Mouse (Mus musculus) lung, embryonic 15.5 days (tissue): ENCODE measurements at regions not wholly inside any gene's neighbourhood (a gene's known extent, or its start where the extent isn't known, plus 50 kb on each side); places are given as distances from the start of the nearest gene placed in this dataset.
"Not testable (repeated sequence)": the region's sequence is repeated elsewhere in the genome, so short reads cannot be mapped to it uniquely, and the experiment has no call there.

Experiments used
- ATAC-seq: fragments of 200-750 bp; cut with Nextera tagmentation; 2 replicates; pipeline ENCODE4 v1.8.0; 2017; ENCODE audit warnings: moderate number of reproducible peaks, borderline replicate concordance; ENCODE audit not compliant: low FRiP score, low TSS enrichment; ENCODE audit errors: extremely low read depth
- H3K27ac ChIP-seq: fragments of 300-500 bp; sonication (generic); 2 replicates; pipeline ENCODE4 v1.5.1; 2015; ENCODE audit warnings: moderate library complexity, mild to moderate bottlenecking, inconsistent platforms
- H3K27me3 ChIP-seq: fragments of 300-500 bp; sonication (generic); 2 replicates; pipeline ENCODE4 v1.6.1; 2015; ENCODE audit warnings: inconsistent platforms
- H3K36me3 ChIP-seq: fragments of 300-500 bp; sonication (generic); 2 replicates; pipeline ENCODE4 v1.6.1; 2015; ENCODE audit warnings: inconsistent platforms
- H3K4me1 ChIP-seq: fragments of 300-500 bp; sonication (generic); 2 replicates; pipeline ENCODE4 v1.6.1; 2015; ENCODE audit warnings: inconsistent platforms
- H3K4me2 ChIP-seq: fragments of 300-500 bp; sonication (generic); 2 replicates; pipeline ENCODE4 v1.6.1; 2015; ENCODE audit warnings: inconsistent platforms, mild to moderate bottlenecking, moderate library complexity
- H3K4me3 ChIP-seq: fragments of 300-500 bp; sonication (generic); 2 replicates; pipeline ENCODE4 v1.5.1; 2015; ENCODE audit warnings: mild to moderate bottlenecking, inconsistent platforms
- H3K9ac ChIP-seq: fragments of 300-500 bp; sonication (generic); 2 replicates; pipeline ENCODE4 v1.6.1; 2015; ENCODE audit warnings: inconsistent platforms
- H3K9me3 ChIP-seq: fragments of 300-500 bp; sonication (generic); 2 replicates; pipeline ENCODE4 v1.6.1; 2016; ENCODE audit warnings: inconsistent platforms
- WGBS: fragments of 180-500 bp; shearing (Covaris S2); methylation state at CpG from one replicate; pipeline ENCODE4 v1.1.7; 2015; 5-methylcytosine and 5-hydroxymethylcytosine counted together

GRCm38 (mm10) chr4:153189485-153189884 is 293.1 kb downstream of the Ajap1 start:
- Histone ChIP-seq H3K9me3 (no peaks in the 10 kb centered on the region), H3K4me2 (no peak overlapping the region), H3K4me1 (no peaks in the 10 kb centered on the region), H3K9ac (no peak overlapping the region), H3K36me3 (no peaks in the 10 kb centered on the region), H3K4me3 (no peak overlapping the region), H3K27ac (no peak overlapping the region), H3K27me3 (no peaks in the 10 kb centered on the region)
- 6% methylated on average over 8 of the region's 8 CpGs for WGBS
- ATAC-seq, result peak; percentile 52; the same call in 1 of the 2 replicates

GRCm38 (mm10) chr4:153188504-153189031 is 294.0 kb downstream of the Ajap1 start:
- Histone ChIP-seq H3K9ac (no peak overlapping the region), H3K27me3 (no peaks in the 10 kb centered on the region), H3K36me3 (no peaks in the 10 kb centered on the region), H3K9me3 (no peaks in the 10 kb centered on the region), H3K4me2 (no peak overlapping the region), H3K4me3 (no peak overlapping the region), H3K27ac (no peak overlapping the region), H3K4me1 (no peaks in the 10 kb centered on the region)
- 2% methylated on average over 15 of the region's 17 CpGs for WGBS
- no peak for ATAC-seq

DNA sequence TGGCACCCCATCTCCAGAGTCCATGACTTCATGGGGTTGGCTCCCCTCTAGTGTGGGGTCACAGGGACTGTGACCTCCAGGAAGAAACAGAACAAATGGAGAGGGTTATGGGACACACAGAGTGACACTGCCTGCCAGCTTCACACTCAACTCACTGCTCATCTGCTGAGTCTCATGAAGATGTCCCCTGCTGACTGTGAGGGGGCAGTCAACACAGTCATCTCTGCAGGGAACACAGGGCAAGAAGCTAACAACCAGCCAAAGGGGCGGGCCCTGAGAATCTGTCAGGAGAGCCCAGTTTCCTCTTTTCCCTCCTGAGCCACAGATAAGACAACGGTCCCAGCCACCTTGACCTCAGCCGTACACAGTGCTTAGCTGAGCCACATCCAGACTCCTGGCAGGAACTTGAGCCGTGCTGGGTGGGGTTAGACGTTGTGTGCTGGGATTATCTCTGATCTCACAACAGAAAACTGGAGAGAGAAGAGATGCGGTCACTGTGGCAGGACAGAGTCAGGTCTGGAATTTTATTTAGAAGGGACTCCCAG is 294.6 kb downstream of the Ajap1 start:
- no peaks in the 10 kb centered on the region for H3K4me1 ChIP-seq
- H3K9me3 ChIP-seq, result no peaks in the 10 kb centered on the region
- H3K36me3 ChIP-seq, result no peaks in the 10 kb centered on the region
- ATAC-seq, result no peak; the same call in 1 of the 2 replicates
- H3K4me3 ChIP-seq, result no peak overlapping the region
- no peak overlapping the region for H3K4me2 ChIP-seq
- WGBS, result 0% methylated on average over 6 of the region's 6 CpGs
- no peak overlapping the region for H3K27ac ChIP-seq
- H3K27me3 ChIP-seq, result no peaks in the 10 kb centered on the region
- no peak overlapping the region for H3K9ac ChIP-seq

DNA sequence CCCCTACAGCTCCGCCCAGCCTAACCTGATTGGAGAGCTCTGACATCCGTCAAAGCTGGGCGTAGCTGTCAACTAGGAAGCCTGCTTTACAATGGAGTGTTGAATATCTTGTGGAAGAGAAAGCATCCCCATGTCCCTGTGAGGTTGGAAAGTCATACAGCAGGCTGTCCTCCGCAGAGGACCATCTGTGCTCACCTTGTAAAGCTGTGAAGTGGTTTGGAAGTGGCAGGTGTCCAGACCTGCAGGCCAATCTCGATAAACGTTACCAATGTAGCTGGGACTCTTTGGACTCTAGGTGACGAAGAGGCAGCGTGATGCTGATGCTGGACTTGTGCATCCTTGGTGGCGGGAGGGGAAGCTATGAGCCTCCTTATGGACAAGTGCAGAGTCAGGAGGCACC is 305.1 kb downstream of the Ajap1 start:
- no peaks in the 10 kb centered on the region for H3K4me1 ChIP-seq
- no peak overlapping the region for H3K4me2 ChIP-seq
- H3K9me3 ChIP-seq, result no peaks in the 10 kb centered on the region
- no peak overlapping the region for H3K27ac ChIP-seq
- no peaks in the 10 kb centered on the region for H3K27me3 ChIP-seq
- 78% methylated on average over 9 of the region's 9 CpGs for WGBS
- H3K9ac ChIP-seq, result no peak overlapping the region
- H3K4me3 ChIP-seq, result no peak overlapping the region
- H3K36me3 ChIP-seq, result no peaks in the 10 kb centered on the region
- ATAC-seq, result no peak

DNA sequence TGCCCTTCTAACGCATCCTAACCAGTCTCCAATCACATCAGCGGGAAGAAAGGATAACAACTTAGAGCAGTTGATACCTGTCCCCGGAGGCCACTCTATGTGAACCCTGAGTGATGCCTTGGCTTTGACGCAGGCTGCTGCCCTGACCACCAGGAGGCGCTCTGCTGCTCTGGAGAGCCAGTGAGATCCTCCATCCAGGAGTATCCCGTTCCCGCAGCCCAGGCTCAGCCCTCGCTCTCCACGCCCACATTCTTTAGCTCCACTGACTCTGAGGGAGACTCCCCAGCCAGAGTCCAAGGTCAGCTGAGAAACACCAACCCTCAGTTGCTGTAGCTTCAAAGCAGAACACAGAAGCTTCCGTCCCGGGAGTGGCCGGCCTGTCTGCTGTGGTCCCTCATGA is 307.0 kb downstream of the Ajap1 start:
- H3K36me3 ChIP-seq, result no peaks in the 10 kb centered on the region
- H3K27ac ChIP-seq, result no peak overlapping the region
- no peaks in the 10 kb centered on the region for H3K27me3 ChIP-seq
- ATAC-seq, result no peak
- no peak overlapping the region for H3K9ac ChIP-seq
- no peak overlapping the region for H3K4me3 ChIP-seq
- H3K4me1 ChIP-seq, result no peaks in the 10 kb centered on the region
- WGBS, result 9% methylated on average over 12 of the region's 12 CpGs
- no peak overlapping the region for H3K4me2 ChIP-seq
- no peaks in the 10 kb centered on the region for H3K9me3 ChIP-seq

- no peaks in the 10 kb centered on the region for H3K9me3 ChIP-seq
- H3K27ac ChIP-seq, result no peak overlapping the region
- no peaks in the 10 kb centered on the region for H3K4me1 ChIP-seq
- no peak for ATAC-seq
- H3K36me3 ChIP-seq, result no peaks in the 10 kb centered on the region
- H3K27me3 ChIP-seq, result no peaks in the 10 kb centered on the region
- H3K9ac ChIP-seq, result no peak overlapping the region
- WGBS, result 80% methylated on average over 15 of the region's 15 CpGs
- no peak overlapping the region for H3K4me3 ChIP-seq
- no peak overlapping the region for H3K4me2 ChIP-seq
Measured at GRCm38 (mm10) chr4:153175077-153175476, 307.5 kb downstream of the Ajap1 start.

DNA sequence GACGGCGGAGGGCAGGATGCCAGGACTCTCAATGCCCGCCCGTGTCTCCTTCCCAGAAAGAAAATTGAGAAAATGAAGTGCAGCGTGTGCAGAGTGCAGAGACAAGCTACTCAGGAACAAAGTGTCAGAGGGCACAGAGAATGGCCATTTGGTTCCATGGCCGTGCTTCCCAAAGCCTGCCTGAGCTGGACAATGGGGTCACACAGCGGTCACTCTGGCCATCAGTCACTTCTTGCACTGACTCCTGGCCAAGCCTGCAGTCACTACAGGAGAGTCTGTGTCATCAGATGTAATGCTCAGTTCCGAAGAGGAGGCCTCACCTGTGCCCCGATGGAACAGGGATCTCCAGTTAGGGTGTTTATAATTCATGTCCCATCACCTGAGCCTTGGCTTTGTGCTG is 312.6 kb downstream of the Ajap1 start:
- WGBS, result 50% methylated on average over 9 of the region's 9 CpGs
- Histone ChIP-seq H3K27ac (no peak overlapping the region), H3K9ac (no peak overlapping the region)

GRCm38 (mm10) chr4:153164810-153165209 is 317.8 kb downstream of the Ajap1 start:
- Histone ChIP-seq H3K36me3 (no peaks in the 10 kb centered on the region), H3K27ac (no peak overlapping the region), H3K9ac (no peak overlapping the region), H3K27me3 (no peaks in the 10 kb centered on the region), H3K4me3 (no peak overlapping the region), H3K4me1 (no peaks in the 10 kb centered on the region), H3K9me3 (no peaks in the 10 kb centered on the region), H3K4me2 (no peak overlapping the region)
- WGBS, result 83% methylated on average over 10 of the region's 10 CpGs
- ATAC-seq, result no peak

More for the DNA sequence above, 312.6 kb downstream of the Ajap1 start:
- no peak overlapping the region for H3K4me3 ChIP-seq
- no peak overlapping the region for H3K4me2 ChIP-seq
- H3K4me1 ChIP-seq, result no peaks in the 10 kb centered on the region
- no peaks in the 10 kb centered on the region for H3K36me3 ChIP-seq
- no peaks in the 10 kb centered on the region for H3K9me3 ChIP-seq
- H3K27me3 ChIP-seq, result no peaks in the 10 kb centered on the region
- ATAC-seq, result no peak

DNA sequence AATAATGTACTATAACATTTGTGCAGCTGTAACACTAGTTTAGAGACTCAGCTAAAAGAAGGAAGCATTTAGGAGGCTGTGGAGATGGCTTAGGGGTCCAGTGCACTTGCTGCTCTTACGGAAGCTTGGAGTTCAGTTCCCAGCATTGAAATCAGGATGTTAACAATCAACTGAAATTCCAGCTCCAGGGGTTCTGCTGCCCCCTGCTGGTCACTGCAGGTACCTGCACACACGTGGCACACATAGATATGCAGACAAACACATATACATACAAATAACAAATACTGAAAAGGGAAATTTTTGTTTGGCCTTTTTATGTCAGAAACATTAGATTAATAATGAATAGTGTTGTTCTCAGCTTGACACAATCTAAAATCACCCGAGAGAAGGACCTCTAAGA is 322.5 kb downstream of the Ajap1 start:
- Histone ChIP-seq H3K27me3 (no peaks in the 10 kb centered on the region), H3K4me2 (no peak overlapping the region), H3K9me3 (no peaks in the 10 kb centered on the region; the same call in 1 of the 2 replicates), H3K4me3 (no peak overlapping the region), H3K9ac (no peak overlapping the region), H3K4me1 (no peaks in the 10 kb centered on the region), H3K36me3 (no peaks in the 10 kb centered on the region), H3K27ac (no peak overlapping the region)
- 87% methylated on average over 3 of the region's 3 CpGs for whole genome bisulfite sequencing
- no peak for ATAC-seq

GRCm38 (mm10) chr4:153157572-153157971 is 325.0 kb downstream of the Ajap1 start:
- Histone ChIP-seq H3K27ac (no peak overlapping the region), H3K4me3 (no peak overlapping the region), H3K4me2 (no peak overlapping the region), H3K9ac (no peak overlapping the region), H3K9me3 (no peaks in the 10 kb centered on the region; the same call in 1 of the 2 replicates), H3K27me3 (no peaks in the 10 kb centered on the region), H3K4me1 (no peaks in the 10 kb centered on the region), H3K36me3 (no peaks in the 10 kb centered on the region)
- ATAC-seq, result 0 out of 2 replicates have a peak, but pooled peaks have one; percentile 14
- WGBS, result 87% methylated on average over 3 of the region's 3 CpGs

DNA sequence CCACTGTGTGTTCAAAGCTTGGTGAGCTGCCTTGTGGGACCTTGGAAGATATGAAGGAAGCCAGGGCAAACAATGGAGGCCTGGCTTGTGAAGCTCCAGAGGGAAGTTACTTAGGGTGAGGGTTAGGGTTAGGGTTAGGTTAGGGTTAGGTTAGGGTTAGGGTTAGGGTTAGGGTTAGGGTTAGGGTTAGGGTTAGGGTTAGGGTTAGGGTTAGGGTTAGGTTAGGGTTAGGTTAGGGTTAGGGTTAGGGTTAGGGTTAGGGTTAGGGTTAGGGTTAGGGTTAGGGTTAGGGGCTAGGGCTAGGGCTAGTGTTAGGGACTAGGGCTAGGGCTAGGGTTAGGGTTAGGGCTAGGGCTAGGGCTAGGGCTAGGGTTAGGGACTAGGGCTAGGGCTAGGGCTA is 329.7 kb downstream of the Ajap1 start:
- H3K36me3 ChIP-seq, H3K27ac ChIP-seq, H3K4me2 ChIP-seq, H3K27me3 ChIP-seq, H3K9me3 ChIP-seq, H3K4me1 ChIP-seq, H3K4me3 ChIP-seq, H3K9ac ChIP-seq: not testable (repeated sequence)
- ATAC-seq, result peak; percentile 64; the same call in 1 of the 2 replicates

- no peak for ATAC-seq
- Histone ChIP-seq H3K4me2 (no peak overlapping the region), H3K9me3 (no peaks in the 10 kb centered on the region), H3K36me3 (no peaks in the 10 kb centered on the region), H3K4me1 (no peaks in the 10 kb centered on the region), H3K9ac (no peak overlapping the region), H3K27me3 (no peaks in the 10 kb centered on the region), H3K27ac (no peak overlapping the region), H3K4me3 (no peak overlapping the region)
- WGBS, result 74% methylated on average over 13 of the region's 13 CpGs
Measured at GRCm38 (mm10) chr4:153133147-153133546, 349.5 kb downstream of the Ajap1 start.

DNA sequence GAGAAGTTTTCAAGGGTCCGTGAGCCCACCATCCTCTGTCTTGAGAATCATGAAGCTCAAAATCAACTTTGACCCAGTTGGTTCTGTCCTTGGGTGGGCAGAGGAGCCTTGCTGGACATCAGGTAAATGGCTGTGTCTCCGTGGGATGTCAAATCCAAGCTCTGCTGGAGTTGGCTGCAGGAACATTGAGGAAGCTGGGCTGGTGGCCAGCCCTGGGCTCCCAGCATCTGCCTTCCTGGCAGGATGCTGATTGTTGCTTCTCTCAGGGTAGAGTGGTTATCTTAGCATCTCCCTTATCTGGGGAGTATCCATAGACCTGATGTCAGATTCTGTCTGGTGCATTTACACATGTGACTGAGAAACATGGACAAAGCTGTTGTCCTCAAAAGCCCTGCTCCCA is 353.3 kb downstream of the Ajap1 start:
- no peak overlapping the region for H3K27ac ChIP-seq
- H3K4me2 ChIP-seq, result no peak overlapping the region
- 76% methylated on average over 2 of the region's 2 CpGs for WGBS
- H3K27me3 ChIP-seq, result no peaks in the 10 kb centered on the region
- no peaks in the 10 kb centered on the region for H3K4me1 ChIP-seq
- H3K9me3 ChIP-seq, result no peaks in the 10 kb centered on the region
- no peak overlapping the region for H3K4me3 ChIP-seq
- H3K9ac ChIP-seq, result no peak overlapping the region
- no peak for ATAC-seq
- H3K36me3 ChIP-seq, result no peaks in the 10 kb centered on the region
